ENCODE assay signal across 27 mouse cellular contexts in the genomic region with DNA sequence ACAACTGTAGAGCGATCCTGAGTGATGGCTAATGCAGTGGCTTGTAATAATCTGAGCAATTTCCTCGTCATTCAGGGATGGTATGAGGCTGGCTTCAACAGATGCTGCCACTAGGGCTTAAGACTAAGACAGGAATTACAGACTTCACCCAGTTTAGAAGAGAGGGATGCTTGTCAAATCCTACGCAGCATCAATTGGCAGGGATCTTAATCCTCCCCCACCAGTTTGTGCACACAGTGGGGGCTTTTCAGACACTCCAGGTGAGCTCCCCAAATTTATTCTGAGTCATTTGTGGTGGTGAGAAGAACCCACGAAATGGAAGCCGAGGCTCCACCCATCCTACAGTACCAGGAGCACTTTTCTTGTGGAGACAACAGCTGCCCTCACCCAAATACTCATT. TPM values are rescaled to one million over a fixed set of nuclear protein-coding genes. Genes with fewer than 3 reads are reported as not detected.
A peak's percentile ranks its signal among the peaks of the same experiment; 100 is the strongest.
DNase-seq lines count a peak whose midpoint lies in the region; TF ChIP-seq lines count a peak whose summit lies in the region.
"Had no signal": no experiment of that assay in that cellular context is flagged by ENCODE, and none has a peak within 500 bp of the region (broad histone marks: within the 10 kb centered on the region; RNA-seq: fewer than 3 reads in every experiment).

No protein-coding gene starts in this region.

- intact Hi-C loops in left cerebral cortex, adult 2 months (cut with DNase I): loop anchor here (2.0 kb wide), 2 partner anchors 14 to 76 kb away; no protein-coding TSS in a partner anchor
- intact Hi-C loops in left cerebral cortex, postnatal 10 days (cut with DNase I): no loop called here

- H3K4me3 ChIP-seq in layer of hippocampus, adult 2 months: no peak overlapping the region
- H3K4me3 ChIP-seq in left cerebral cortex, adult 2 months: no peak overlapping the region
- H3K4me3 ChIP-seq in cortical plate, adult 2 months (ENCODE audit: insufficient read depth, low read length): no peak overlapping the region
- H3K4me3 ChIP-seq: embryonic facial prominence, embryonic 10.5 days; embryonic facial prominence, embryonic 12.5 days; forebrain, embryonic 13.5 days; forebrain, embryonic 15.5 days had no signal

- peak overlapping the region; percentile 79 for H3K27ac ChIP-seq in layer of hippocampus, adult 2 months
- H3K27ac ChIP-seq in left cerebral cortex, adult 2 months: peak overlapping the region; percentile 88
- H3K27ac ChIP-seq in cortical plate, adult 2 months (ENCODE audit: insufficient read depth, low read length): peak overlapping the region; percentile 8; the same call in 1 of the 2 replicates
- H3K27ac ChIP-seq: embryonic facial prominence, embryonic 10.5 days; embryonic facial prominence, embryonic 12.5 days; forebrain, embryonic 13.5 days; forebrain, embryonic 15.5 days had no signal

- TF ChIP-seq POLR2A in cortical plate, adult 2 months (IDR thresholded peaks at IDR 0.05; ENCODE audit: extremely low read depth, insufficient read depth, low read length): no peak

- peak; percentile 25 for TF ChIP-seq CTCF in layer of hippocampus, adult 2 months (conservative IDR thresholded peaks at IDR 0.05)
- TF ChIP-seq CTCF in left cerebral cortex, adult 2 months (IDR thresholded peaks at IDR 0.05): no peak; the same call in none of the 2 replicates
- TF ChIP-seq CTCF in cortical plate, adult 2 months (IDR thresholded peaks at IDR 0.05; ENCODE audit: extremely low read depth, insufficient read depth, low read length): no peak

- peaks cover 9% of the 10 kb centered on the region for H3K4me1 ChIP-seq in cortical plate, adult 2 months (ENCODE audit: control insufficient read depth, insufficient read depth, low read length)
- H3K4me1 ChIP-seq: embryonic facial prominence, embryonic 10.5 days; embryonic facial prominence, embryonic 12.5 days; forebrain, embryonic 13.5 days; forebrain, embryonic 15.5 days had no signal

- DNase-seq in layer of hippocampus, adult 2 months (ENCODE audit: low spot score in 2 of 2): no peak
- DNase-seq in layer of hippocampus, adult 18-20 months (ENCODE audit: low spot score in 2 of 2): no peak
- DNase-seq in left cerebral cortex, adult 2 months (ENCODE audit: extremely low spot score in 1 of 2, low spot score in 2 of 2): peak in 1 of 2 experiments; percentile 29
- DNase-seq in left cerebral cortex, postnatal 10 days (ENCODE audit: extremely low spot score in 1 of 2, low spot score in 2 of 2): no peak
- DNase-seq in brain, adult 2 months (ENCODE audit: low read depth, low spot score): peak; percentile 67
- DNase-seq in thymus, postnatal 14 days: no peak
- DNase-seq: adrenal gland, adult 2 months; adrenal gland, postnatal 10 days; adrenal gland, postnatal 25 days; cerebellum, adult 11-12 months; cerebellum, adult 2 months; cerebellum, adult 9-11 months; cerebellum, postnatal 14 days; cerebellum, postnatal 36 days; forebrain, postnatal 0 days had no signal

RNA-seq across cellular contexts. Expression of a gene that starts 16.4 kb away (rescaled TPM):
- 100 to 1,000 TPM; 150 to 153 TPM for total RNA-seq in layer of hippocampus, adult 2 months (2021)
- 100 to 1,000 TPM; 150 to 153 TPM for total RNA-seq in layer of hippocampus, adult 18-20 months (2021)
- 100 to 1,000 TPM; 166 to 173 TPM for total RNA-seq in left cerebral cortex, adult 2 months (2021)
- total RNA-seq in left cerebral cortex, postnatal 10 days (2021): 100 to 1,000 TPM; 100 to 101 TPM
- polyA plus RNA-seq in cortical plate, adult 2 months (2012; rRNA removed): 86.7 and 90.1 TPM in 2 replicates
- total RNA-seq: MEL had no signal
- polyA plus RNA-seq: C2C12 had no signal

RNA-seq across cellular contexts. Expression of a gene that starts 43.6 kb away (rescaled TPM):
- total RNA-seq in layer of hippocampus, adult 2 months (2021): not detected
- not detected for total RNA-seq in layer of hippocampus, adult 18-20 months (2021)
- total RNA-seq in left cerebral cortex, adult 2 months (2021): not detected
- not detected for total RNA-seq in left cerebral cortex, postnatal 10 days (2021)
- polyA plus RNA-seq in cortical plate, adult 2 months (2012; rRNA removed): not detected in 2 replicates
- total RNA-seq: adrenal gland, adult 2 months; adrenal gland, postnatal 10 days; adrenal gland, postnatal 25 days; adrenal gland, postnatal 4 days; common myeloid progenitor, adult 5-6 weeks; ES-E14; forebrain, postnatal 0 days; MEL had no signal
- polyA plus RNA-seq: adrenal gland, adult 2 months; C2C12; cerebellum, adult 2 months; embryonic facial prominence, embryonic 10.5 days; embryonic facial prominence, embryonic 12.5 days; embryonic facial prominence, embryonic 14.5 days; forebrain, embryonic 11.5 days; forebrain, embryonic 13.5 days; forebrain, embryonic 15.5 days; forebrain, postnatal 0 days had no signal

Comparison
In these comparisons a context has a peak if more than half of its experiments do, and no peak if none do; other contexts are left out.
1. H3K27ac ChIP-seq: peak in every context shown above with its lines; median percentile 88 in left cerebral cortex, adult 2 months; 79 in layer of hippocampus, adult 2 months; 8 in cortical plate, adult 2 months.